Mouse (Mus musculus) liver, adult (tissue): ENCODE results near the gene Zfp770.
"Not testable (repeated sequence)": the region's sequence is repeated elsewhere in the genome, so short reads cannot be mapped to it uniquely, and the experiment has no call there.

Experiments
- GATA4 ChIP-seq: IDR thresholded peaks from 2 replicates; pipeline ENCODE4 v1.6.1; 2014; ENCODE audit warnings: mild to moderate bottlenecking, low read length; ENCODE audit not compliant: insufficient replicate concordance

Zfp770 gene

DNA sequence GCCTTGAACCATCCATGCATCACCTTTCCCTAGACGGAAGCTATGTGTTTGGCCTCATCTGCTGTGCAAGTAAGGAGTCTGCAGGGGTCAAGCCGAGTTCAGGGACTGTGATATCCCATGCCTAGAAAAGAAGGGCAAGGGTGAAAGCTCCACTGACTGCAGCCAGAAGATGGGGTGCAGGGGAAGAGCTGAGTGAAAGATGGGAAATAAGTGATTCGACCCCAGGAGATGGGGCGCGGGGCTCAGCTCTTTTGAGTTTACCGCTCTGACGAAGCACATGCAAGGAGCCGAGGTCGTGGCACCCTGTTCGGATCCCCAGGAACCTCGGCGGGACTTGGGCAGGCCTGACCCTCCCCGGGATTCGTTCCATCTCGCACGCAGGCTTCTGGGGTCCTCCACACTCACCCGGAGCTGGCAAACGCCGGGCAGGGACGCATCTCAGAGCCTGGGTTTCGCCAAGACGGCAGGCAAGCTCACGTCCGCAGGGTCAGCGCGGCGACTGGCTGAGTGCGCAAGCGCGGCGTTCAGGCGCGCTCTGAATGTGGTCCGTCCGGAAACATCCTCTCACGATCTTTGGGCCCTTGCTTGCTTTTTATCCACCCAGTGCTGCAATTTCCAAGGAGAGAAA lies at the start of gene Zfp770:
Zfp770 (minus strand) TSS at position 538 of the 628 bp plus-strand sequence.
- no peak; the same call in 1 of the 2 replicates for TF ChIP-seq GATA4

DNA sequence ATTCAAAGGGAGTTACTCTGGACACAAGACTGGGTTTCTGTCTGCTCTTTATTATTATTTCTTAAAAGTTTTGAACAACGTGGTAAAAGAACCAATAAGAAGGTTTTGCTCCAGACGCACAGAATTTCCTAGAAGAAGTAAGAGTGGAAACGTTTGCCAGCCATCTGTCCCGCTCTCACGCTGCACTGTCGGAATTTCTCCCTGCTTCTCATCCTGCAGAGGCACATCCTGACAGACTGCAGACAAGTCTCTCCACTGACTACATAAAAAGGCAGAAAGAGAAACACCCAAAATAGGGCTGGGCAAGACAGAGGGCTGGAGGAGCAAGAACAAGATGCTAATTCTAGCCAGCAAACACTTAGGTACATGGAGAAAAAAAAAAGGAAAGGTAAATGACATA lies 48.2 kb upstream of the Zfp770 start:
- no peak for TF ChIP-seq GATA4

DNA sequence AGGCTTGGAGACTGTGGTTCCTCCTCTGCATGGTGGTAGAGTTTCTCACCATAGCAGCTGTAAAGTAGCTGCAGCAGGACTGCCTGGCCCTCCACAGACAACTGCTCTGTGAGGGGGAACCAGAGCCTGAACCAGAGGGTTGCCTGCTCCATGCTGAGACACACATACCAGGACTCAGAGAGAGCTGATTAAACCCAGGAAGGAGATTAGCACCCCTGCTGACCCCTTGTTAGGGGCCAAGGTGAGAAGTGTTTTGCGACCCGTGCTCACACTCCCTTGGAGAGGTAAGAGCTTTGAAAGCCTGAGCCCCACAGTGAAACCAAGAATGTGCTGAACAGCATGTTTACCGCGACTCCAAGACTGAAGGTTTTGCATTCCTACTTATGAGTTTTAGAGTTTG lies 36.4 kb upstream of the Zfp770 start:
- TF ChIP-seq GATA4, result no peak

DNA sequence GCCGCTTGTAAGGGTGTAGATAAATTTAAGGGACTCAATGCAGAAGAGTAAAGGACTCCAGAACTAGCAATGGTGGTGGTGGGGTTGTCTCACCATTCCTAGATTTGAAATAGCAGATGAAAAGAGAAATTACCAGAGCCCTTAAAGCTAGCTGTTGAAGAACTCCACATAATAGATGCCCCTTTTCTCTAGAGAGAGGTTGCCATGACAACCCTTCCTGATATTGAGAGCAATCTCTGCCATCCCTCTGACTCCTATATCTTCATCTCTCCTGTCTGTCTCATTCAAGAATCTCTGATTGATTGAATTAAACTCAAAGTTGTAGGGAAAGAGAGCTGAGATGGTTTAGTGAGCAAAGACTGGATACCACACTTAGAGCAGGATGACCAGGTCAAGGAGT lies 35.3 kb upstream of the Zfp770 start:
- no peak for TF ChIP-seq GATA4

DNA sequence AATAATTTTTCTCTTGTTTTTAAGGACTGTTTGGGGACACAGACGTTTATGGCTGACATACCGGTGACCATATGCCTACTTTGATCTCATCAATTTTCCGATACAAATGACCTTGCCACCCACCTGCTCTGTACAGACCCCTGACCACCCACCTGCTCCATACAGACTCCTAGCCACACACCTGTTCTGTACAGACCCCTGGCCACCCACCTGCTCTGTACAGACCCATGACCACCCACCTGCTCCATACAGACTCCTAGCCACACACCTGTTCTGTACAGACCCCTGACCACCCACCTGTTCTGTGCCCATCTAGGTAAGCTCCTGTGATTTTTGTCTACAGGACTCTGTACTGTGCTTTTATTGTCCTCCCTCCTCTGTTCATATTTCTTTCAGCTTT lies 34.3 kb upstream of the Zfp770 start:
- TF ChIP-seq GATA4, result no peak

DNA sequence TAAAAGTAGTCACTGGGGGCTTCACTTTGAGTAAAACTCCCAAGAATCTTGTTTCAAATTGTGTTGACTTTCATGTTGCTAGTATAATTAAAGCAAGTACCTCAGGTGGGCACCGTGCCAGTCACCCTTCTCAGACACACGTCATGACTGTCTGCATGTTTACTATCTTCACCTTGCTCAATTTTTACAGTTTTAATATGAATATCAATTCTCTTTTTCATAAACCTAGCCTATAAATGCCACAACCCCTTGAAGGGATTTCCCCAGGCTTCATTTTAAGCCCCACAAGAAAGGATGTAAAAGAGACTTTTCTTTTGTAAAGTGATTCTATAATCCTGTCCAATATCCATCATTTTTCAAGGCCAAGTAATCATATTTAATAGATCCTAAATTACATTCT lies 30.0 kb upstream of the Zfp770 start:
- no peak for TF ChIP-seq GATA4

DNA sequence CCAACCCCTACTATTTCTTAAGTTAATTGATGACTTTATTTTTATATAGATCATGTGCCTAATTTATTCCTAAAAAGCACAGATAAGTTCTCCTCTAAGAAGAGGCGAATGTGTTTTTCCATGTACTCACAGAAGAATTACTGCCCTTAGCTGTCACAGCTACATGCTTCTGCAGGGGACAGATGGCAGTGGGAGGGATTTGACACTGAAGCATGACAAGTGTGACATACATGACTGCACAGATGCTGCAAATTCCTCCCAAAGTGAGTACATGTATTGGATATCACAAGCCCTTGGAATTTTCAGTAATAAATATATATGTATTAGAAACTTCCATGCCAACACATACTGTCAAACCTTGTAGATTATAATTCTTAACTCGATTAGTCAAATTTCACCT lies 27.4 kb upstream of the Zfp770 start:
- TF ChIP-seq GATA4, result no peak

DNA sequence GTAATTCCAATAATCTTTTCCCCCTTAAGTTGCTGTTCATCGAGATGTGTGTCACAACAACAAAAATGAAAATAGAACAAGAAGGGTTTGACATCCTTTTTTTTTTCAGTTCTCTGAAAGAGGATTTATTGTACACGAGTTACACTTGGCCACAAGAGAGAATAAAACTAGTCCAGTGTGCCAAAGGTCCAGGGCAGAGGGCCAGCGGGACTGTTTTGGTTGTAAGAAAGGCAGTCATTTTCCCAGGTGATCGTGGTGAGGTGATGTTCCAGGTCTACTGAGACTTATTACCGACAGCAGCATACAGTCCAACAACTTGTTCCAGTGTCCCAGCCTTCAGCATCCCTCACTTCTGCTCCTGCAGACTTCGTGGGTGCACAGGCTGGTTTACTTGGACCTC lies 3.8 kb upstream of the Zfp770 start:
- TF ChIP-seq GATA4, result no peak

DNA sequence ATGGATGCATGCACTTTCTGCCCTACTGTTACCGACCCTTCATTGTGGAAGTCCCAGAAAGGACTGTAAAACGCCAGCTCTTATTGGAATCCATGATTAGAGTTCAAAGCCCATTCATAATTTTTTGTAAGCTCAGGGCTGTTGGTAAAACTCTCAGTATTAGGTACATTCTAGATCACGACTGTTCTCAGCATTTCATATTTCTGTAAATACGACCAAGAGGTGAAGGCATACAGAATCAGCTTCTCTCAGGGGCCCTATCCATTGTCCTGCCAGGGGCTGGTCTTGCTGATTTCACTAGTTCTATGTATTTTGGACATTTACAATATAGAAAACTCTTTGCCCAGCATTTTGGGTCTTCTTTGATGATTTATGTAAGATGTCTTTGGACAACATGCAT lies 305 bp upstream of the Zfp770 start:
- TF ChIP-seq GATA4, result no peak

DNA sequence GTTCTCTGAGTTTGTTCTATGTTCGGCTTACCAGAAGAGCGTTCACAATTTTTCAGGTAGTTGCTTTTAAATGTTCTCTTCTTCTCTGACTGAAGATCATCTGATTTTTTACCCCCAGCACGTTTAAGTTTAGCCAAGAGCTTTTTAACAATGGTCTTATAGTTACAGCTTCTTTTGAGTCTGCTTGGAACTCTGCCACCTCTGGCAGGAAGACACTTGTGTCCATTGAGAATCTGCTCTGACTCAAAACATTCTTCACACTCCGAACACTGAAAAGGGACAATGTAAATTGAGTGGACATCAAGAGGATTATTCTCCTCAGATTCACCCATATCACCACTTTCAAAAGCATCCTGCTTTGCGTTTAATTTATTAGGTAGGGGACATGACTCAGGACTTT lies 4.8 kb downstream of the Zfp770 start:
- TF ChIP-seq GATA4, result no peak

DNA sequence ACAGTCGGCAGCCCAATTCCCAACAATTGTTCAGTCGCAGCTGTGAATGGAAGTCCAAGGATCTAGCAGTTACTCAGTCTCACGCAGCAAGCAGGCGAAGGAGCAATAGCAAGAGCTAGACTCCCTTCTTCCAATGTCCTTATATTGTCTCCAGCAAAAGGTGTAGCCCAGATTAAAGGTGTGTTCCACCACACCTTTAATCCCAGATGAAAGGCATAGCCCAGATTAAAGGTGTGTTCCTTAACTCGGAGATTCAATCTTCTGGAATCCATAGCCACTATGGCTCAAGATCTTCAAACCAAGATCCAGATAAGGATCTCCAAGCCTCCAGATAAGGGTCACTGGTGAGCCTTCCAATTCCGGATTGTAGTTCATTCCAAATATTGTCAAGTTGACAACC lies 14.3 kb downstream of the Zfp770 start, which contains the start of gene Aqr:
Aqr (minus strand) TSS at position 101 of the 400 bp plus-strand sequence.
- TF ChIP-seq GATA4, result not testable (repeated sequence)

DNA sequence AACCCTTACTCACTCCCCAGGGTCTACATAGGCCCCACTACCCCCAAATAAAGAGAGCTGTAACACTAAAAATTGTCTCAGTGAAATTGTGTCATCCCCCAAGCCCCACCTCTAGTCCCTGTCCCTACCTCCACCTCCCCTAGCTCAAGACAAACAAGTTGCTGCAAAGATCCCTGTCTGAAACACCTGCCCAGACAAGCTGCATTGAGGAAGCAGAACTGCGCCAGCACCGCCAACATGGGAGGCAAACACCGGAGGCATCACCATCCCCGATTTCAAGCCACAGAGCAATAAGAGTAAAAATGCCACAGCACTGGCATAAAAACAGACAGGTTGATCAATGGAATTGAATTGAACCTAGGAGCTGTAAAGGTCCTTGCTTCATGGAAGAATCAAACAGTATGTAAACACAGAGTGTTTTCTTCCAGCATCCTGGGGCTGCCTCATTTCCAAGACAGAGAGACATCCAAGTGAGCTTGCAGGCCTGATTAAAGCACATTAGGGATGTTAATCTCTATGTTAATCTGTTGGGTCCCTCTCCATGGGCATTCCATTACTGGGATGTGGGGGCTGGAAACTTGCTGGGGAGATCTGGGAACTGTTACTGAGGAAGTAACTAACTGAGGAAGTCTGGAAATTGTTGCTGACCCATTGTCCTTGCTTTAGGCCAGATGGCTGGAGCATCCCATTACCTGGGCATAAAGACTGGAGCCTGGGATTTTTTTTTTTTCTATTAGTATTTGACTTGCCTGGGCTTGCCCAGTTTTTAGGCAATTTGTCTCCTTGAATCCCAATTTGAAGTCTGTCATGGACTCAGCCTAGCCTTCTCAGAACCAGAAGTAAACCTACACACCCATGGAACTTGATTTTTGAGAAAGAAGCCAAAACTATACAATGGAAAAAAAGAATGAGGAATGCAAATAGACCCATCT lies 23.2 kb downstream of the Zfp770 start:
- TF ChIP-seq GATA4, result no peak

DNA sequence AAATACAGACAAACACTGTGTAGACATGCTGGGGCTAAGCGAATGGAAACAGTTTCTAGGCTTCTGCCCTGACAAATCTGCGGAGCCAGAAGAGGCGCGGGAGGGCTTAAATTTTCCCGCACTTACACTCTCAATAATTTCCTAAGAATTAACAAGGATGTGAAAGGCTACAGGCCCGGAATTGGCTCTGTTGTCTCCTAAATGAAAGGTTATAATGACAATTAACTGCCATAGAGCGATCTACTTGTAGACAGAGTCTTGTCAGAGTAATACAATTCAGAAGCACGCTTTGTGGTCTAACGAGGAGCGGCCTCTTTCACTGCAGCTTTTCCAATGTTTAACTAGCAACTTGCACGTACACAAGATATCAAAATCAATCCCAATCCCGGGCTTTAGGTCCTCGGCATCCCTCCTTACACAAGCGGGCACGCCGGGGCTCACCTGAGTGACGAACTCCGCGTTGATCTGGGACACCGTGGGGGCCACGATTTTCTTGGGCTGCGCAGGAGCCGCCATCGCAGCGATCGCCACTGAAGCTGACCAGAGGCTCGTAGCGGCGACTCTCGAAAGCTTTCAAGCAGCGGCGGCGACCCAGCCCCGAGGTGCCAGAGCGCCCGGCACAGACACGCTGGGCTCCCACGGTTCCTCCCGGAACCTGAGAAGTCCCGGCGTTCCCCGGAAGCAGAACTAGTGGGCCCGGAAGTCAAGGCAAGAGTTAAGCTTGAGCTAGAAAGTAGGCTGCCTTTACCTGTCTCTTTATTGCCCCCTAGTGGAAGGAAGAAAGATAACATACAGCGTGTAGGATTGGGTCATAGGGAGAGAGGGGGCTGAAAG lies 26.4 kb downstream of the Zfp770 start:
- peak; percentile 42; the same call in 1 of the 2 replicates for TF ChIP-seq GATA4

DNA sequence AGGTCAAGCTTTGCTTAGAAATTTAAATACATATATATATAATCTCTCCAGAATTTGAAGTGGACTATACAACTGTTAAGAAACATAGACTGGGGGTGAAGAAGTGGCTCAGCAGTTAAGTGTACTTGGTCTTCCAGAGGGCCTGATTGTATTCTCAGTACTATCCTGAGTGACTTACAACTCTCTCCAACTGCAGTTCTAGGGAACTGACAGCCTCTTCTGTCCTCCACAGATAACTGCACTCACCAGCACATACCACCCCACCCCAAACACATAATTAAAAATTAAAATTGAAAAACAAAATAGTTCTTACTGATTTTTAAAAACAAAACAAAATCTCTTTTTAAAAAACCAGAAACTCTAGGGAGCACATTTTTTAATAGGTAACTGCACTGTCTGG lies 28.0 kb downstream of the Zfp770 start:
- no peak for TF ChIP-seq GATA4

DNA sequence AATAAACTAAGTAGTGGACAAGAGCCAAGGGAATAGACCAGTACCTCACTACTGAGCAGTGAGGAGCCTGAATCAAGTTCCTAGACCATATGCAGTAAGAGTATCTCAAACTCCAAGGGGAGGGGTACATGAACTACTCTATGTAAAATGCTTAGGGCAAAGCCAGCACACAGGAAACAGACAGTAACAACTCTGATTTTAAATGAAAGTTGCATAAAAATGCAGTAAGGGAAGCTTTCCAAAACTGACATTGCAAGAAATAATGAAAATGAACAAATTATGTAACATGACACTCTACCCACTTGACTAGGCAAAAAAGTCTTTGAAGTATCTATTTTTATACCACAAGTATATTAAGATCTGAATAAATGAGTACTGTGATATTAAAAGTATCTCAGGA lies 33.4 kb downstream of the Zfp770 start:
- no peak for TF ChIP-seq GATA4
